Mouse (Mus musculus): ENCODE data around the gene Miga1. TPM values are rescaled to one million over a fixed set of nuclear protein-coding genes. Genes with fewer than 3 reads are reported as not detected.
"Not testable (repeated sequence)": the region's sequence is repeated elsewhere in the genome, so short reads cannot be mapped to it uniquely, and the experiment has no call there.

Miga1 gene
- polyA plus RNA-seq, 1 experiment from 2014 or later, result 19.4 TPM

DNA sequence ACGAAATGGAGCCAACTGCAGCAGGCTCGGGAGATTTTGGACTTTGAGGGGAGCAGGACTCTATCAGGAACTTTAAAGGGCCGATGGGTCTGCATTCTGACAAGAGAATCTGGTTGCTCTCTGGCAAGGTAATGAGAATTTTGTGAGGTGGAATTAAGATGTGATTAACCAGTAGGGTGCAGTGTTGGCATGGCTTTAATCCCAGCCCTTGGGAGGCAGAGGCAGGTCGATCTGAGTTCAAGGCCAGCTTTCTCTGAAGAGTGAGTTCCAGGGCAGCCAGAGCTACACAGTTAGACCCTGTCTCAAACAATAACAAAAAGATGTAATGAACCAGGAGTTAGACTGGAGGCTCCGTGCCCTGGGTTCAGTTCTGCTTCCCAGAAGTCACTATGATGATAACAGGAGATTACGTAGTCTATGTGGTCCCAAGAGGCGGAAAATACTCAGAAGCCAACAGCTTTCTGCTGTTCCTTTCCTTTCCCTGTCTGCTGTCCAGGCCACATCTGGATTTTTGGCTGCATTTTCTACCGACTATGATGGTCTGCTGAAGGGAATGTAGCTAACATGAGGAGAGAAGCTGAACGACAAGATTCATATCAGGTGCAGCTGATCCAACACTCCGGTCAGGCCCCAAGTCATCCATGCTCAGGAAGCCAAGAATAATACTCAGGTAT is 19.1 kb downstream of the Miga1 start:
- H3K27ac ChIP-seq, result no peak overlapping the region
- H3K27me3 ChIP-seq, result no peaks in the 10 kb centered on the region
- H3K4me2 ChIP-seq, result no peak overlapping the region
- H3K4me1 ChIP-seq, result no peaks in the 10 kb centered on the region
- H3K9ac ChIP-seq, result no peak overlapping the region
- WGBS, result 90% methylated on average over 10 of the region's 10 CpGs
- no peaks in the 10 kb centered on the region for H3K9me3 ChIP-seq
- H3K36me3 ChIP-seq, result peaks cover 16% of the 10 kb centered on the region
- no peak for ATAC-seq (ENCODE audit: insufficient number of reproducible peaks, insufficient read depth, low FRiP score, low TSS enrichment, low read depth)
- H3K4me3 ChIP-seq, result no peak overlapping the region

GRCm38 (mm10) chr3:152316447-152317173 is 23.6 kb downstream of the Miga1 start:
- not testable (repeated sequence) for H3K4me3 ChIP-seq; H3K9me3 ChIP-seq; H3K4me1 ChIP-seq; H3K27me3 ChIP-seq; H3K9ac ChIP-seq; H3K27ac ChIP-seq; ATAC-seq (ENCODE audit: insufficient number of reproducible peaks, insufficient read depth, low FRiP score, low TSS enrichment, low read depth); H3K4me2 ChIP-seq
- H3K36me3 ChIP-seq, result peaks cover 24% of the 10 kb centered on the region
- 84% methylated on average over 9 of the region's 9 CpGs for WGBS

DNA sequence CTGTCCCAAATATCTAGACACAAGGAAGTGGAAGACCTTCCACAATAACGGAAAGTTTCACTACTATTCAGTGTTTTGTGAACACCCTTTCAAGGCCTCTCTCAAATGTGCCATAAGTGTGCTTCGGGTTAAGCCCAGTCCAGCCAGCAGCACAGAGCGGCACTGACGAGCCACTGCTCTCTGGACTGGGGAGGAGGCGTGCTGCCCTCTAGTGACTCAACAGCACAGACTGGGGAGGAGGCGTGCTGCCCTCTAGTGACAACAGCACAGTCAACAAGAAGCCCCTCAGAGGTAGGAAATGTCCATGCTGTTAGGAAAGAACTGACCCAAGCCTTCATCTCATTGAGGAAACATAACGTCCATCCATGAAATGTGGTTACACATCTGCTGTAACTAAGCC is 24.6 kb downstream of the Miga1 start:
- WGBS, result 12% methylated on average over 7 of the region's 7 CpGs
- Histone ChIP-seq H3K9me3 (no peaks in the 10 kb centered on the region), H3K4me3 (no peak overlapping the region), H3K27me3 (no peaks in the 10 kb centered on the region), H3K4me2 (no peak overlapping the region), H3K27ac (no peak overlapping the region), H3K9ac (no peak overlapping the region), H3K36me3 (peaks cover 19% of the 10 kb centered on the region), H3K4me1 (no peaks in the 10 kb centered on the region)
- ATAC-seq (ENCODE audit: insufficient number of reproducible peaks, insufficient read depth, low FRiP score, low TSS enrichment, low read depth), result peak; percentile 56; the same call in 1 of the 2 replicates

DNA sequence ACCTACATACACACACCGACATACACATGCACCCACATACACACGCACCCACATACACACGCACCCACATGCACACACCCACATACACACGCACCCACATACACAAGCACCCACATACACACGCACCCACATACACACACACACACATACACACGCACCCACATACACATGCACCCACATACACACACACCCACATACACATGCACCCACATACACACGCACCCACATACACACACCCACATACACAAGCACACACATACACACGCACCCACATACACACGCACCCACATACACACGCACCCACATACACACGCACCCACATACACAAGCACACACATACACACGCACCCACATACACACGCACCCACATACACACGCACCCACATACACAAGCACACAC is 25.5 kb downstream of the Miga1 start:
- not testable (repeated sequence) for H3K4me2 ChIP-seq; H3K9ac ChIP-seq; ATAC-seq (ENCODE audit: insufficient number of reproducible peaks, insufficient read depth, low FRiP score, low TSS enrichment, low read depth); H3K4me3 ChIP-seq; H3K27ac ChIP-seq; H3K9me3 ChIP-seq; H3K4me1 ChIP-seq; H3K27me3 ChIP-seq
- peaks cover 24% of the 10 kb centered on the region for H3K36me3 ChIP-seq
- 76% methylated on average over 14 of the region's 14 CpGs for WGBS

DNA sequence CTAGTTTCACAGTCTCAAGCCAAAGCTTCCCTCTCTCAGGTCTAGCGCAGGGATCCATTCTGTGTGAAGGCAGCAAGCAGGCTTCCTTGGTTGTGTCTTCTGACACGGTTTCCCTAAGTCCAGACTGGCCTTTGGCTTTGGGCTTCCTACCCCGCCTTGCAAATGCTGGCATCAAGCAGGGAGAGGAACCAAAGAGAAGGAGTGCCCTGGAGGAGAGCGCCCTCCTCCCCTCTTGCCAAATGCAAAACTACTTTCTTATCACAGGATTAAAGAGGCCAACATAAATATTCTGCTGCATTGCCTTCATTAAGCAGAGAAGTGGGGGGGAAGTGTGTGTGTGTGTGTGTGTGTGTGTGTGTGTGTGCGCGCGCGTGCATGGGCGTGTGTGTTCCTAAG is 31.0 kb downstream of the Miga1 start:
- Histone ChIP-seq H3K27ac (peak overlapping the region; percentile 11; the same call in 1 of the 2 replicates), H3K4me3 (no peak overlapping the region), H3K9me3 (no peaks in the 10 kb centered on the region), H3K36me3 (peaks cover 28% of the 10 kb centered on the region), H3K9ac (no peak overlapping the region), H3K27me3 (no peaks in the 10 kb centered on the region), H3K4me1 (peaks cover 17% of the 10 kb centered on the region), H3K4me2 (no peak overlapping the region)
- 86% methylated on average over 9 of the region's 9 CpGs for WGBS
- ATAC-seq (ENCODE audit: insufficient number of reproducible peaks, insufficient read depth, low FRiP score, low TSS enrichment, low read depth), result no peak

- H3K9ac ChIP-seq, result no peak overlapping the region
- whole genome bisulfite sequencing, result 44% methylated on average over 10 of the region's 10 CpGs
- H3K36me3 ChIP-seq, result peaks cover 28% of the 10 kb centered on the region
- no peak; the same call in 1 of the 2 replicates for ATAC-seq (ENCODE audit: insufficient number of reproducible peaks, insufficient read depth, low FRiP score, low TSS enrichment, low read depth)
- peaks cover 22% of the 10 kb centered on the region for H3K4me1 ChIP-seq
- H3K27me3 ChIP-seq, result no peaks in the 10 kb centered on the region
- peak overlapping the region; percentile 11 for H3K27ac ChIP-seq
- no peak overlapping the region for H3K4me3 ChIP-seq
- H3K4me2 ChIP-seq, result no peak overlapping the region
- no peaks in the 10 kb centered on the region for H3K9me3 ChIP-seq
Observed at GRCm38 (mm10) chr3:152308485-152309249, 31.5 kb downstream of the Miga1 start.

DNA sequence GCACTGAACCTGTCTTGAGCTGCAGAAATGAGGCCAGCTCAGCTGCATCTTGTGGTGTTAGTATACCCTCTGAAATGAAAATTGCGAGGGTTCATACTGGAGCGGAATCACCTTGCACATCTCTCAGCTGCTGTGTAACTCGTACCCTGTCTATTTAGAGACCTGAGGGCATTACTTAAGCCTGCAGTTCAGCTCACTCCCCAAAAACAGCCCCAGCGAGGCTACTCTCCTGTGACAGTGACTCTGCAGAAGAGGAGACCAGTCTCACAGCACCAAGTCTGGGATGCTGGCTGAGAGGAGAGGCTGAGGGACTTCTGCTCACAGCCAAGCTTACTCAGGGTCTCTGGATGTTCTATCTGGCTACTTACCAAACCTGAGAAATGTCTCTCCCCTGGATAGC is 34.2 kb downstream of the Miga1 start:
- Histone ChIP-seq H3K4me1 (peaks cover 25% of the 10 kb centered on the region), H3K9ac (no peak overlapping the region), H3K36me3 (peaks cover 21% of the 10 kb centered on the region), H3K4me2 (no peak overlapping the region), H3K9me3 (no peaks in the 10 kb centered on the region), H3K27me3 (no peaks in the 10 kb centered on the region), H3K4me3 (no peak overlapping the region), H3K27ac (no peak overlapping the region)
- no peak for ATAC-seq (ENCODE audit: insufficient number of reproducible peaks, insufficient read depth, low FRiP score, low TSS enrichment, low read depth)
- 73% methylated on average over 4 of the region's 4 CpGs for WGBS

- Histone ChIP-seq H3K36me3 (peaks cover 25% of the 10 kb centered on the region), H3K27me3 (no peaks in the 10 kb centered on the region), H3K9me3 (no peaks in the 10 kb centered on the region), H3K4me3 (no peak overlapping the region), H3K27ac (no peak overlapping the region), H3K4me1 (peaks cover 25% of the 10 kb centered on the region), H3K9ac (no peak overlapping the region), H3K4me2 (no peak overlapping the region)
- no peak for ATAC-seq (ENCODE audit: insufficient number of reproducible peaks, insufficient read depth, low FRiP score, low TSS enrichment, low read depth)
- 88% methylated on average over 8 of the region's 8 CpGs for WGBS
Observed at GRCm38 (mm10) chr3:152305080-152305479, 35.1 kb downstream of the Miga1 start.

- Histone ChIP-seq H3K36me3 (peaks cover 20% of the 10 kb centered on the region), H3K4me2 (no peak overlapping the region), H3K4me3 (no peak overlapping the region), H3K9me3 (no peaks in the 10 kb centered on the region), H3K9ac (no peak overlapping the region), H3K27ac (0 out of 2 replicates have a peak overlapping the region, but pooled peaks have one; percentile 28), H3K27me3 (no peaks in the 10 kb centered on the region), H3K4me1 (peaks cover 22% of the 10 kb centered on the region)
- ATAC-seq (ENCODE audit: insufficient number of reproducible peaks, insufficient read depth, low FRiP score, low TSS enrichment, low read depth), result no peak
- WGBS, result 44% methylated on average over 6 of the region's 6 CpGs
Observed at GRCm38 (mm10) chr3:152304093-152304815, 36.0 kb downstream of the Miga1 start.

- H3K4me3 ChIP-seq, result no peak overlapping the region
- no peaks in the 10 kb centered on the region for H3K9me3 ChIP-seq
- peaks cover 20% of the 10 kb centered on the region for H3K36me3 ChIP-seq
- H3K27ac ChIP-seq, result no peak overlapping the region
- WGBS, result 56% methylated on average over 9 of the region's 9 CpGs
- H3K4me1 ChIP-seq, result peaks cover 12% of the 10 kb centered on the region; the same call in 1 of the 2 replicates
- no peak overlapping the region for H3K4me2 ChIP-seq
- no peak overlapping the region for H3K9ac ChIP-seq
- no peaks in the 10 kb centered on the region for H3K27me3 ChIP-seq
- no peak for ATAC-seq (ENCODE audit: insufficient number of reproducible peaks, insufficient read depth, low FRiP score, low TSS enrichment, low read depth)
Observed at GRCm38 (mm10) chr3:152302991-152303390, 37.2 kb downstream of the Miga1 start.

Data from embryonic facial prominence, embryonic 13.5 days (tissue).